Mouse (Mus musculus): ENCODE measurements around the gene Rb1. TPM values are rescaled to one million over a fixed set of nuclear protein-coding genes. Genes with fewer than 3 reads are reported as not detected.
A peak's percentile ranks its signal among the peaks of the same experiment; 100 is the strongest.

The Rb1 gene
- polyA plus RNA-seq, 1 experiment from 2014 or later, result 25.4 TPM

GRCm38 (mm10) chr14:73181144-73181543, 144.5 kb downstream of the Rb1 start:
- H3K27ac ChIP-seq (replicated peaks), result no peak overlapping the region
- H3K4me1 ChIP-seq, result no peaks in the 10 kb centered on the region
- H3K9me3 ChIP-seq (replicated peaks), result no peaks in the 10 kb centered on the region
- peaks cover 56% of the 10 kb centered on the region for H3K36me3 ChIP-seq
- H3K4me3 ChIP-seq (replicated peaks), result no peak overlapping the region
- 43% methylated on average over 2 of the region's 2 CpGs for WGBS
- no peak overlapping the region for H3K4me2 ChIP-seq
- ATAC-seq (ENCODE audit: low FRiP score), result peak; percentile 55; the same call in 1 of the 2 replicates
- no peak overlapping the region for H3K9ac ChIP-seq (replicated peaks)
- no peaks in the 10 kb centered on the region for H3K27me3 ChIP-seq (replicated peaks)

- Histone ChIP-seq H3K4me2 (no peak overlapping the region), H3K4me1 (no peaks in the 10 kb centered on the region), H3K27ac (replicated peaks) (no peak overlapping the region), H3K27me3 (replicated peaks) (no peaks in the 10 kb centered on the region), H3K36me3 (peaks cover 56% of the 10 kb centered on the region), H3K9ac (replicated peaks) (no peak overlapping the region), H3K4me3 (replicated peaks) (no peak overlapping the region), H3K9me3 (replicated peaks) (no peaks in the 10 kb centered on the region)
- 92% methylated on average over 3 of the region's 3 CpGs for WGBS
- ATAC-seq (ENCODE audit: low FRiP score), result no peak
These were observed 145.0 kb downstream of the Rb1 start for GRCm38 (mm10) chr14:73180671-73181070.

- Histone ChIP-seq H3K4me2 (no peak overlapping the region), H3K27me3 (replicated peaks) (no peaks in the 10 kb centered on the region), H3K4me1 (no peaks in the 10 kb centered on the region), H3K9ac (replicated peaks) (no peak overlapping the region), H3K4me3 (replicated peaks) (no peak overlapping the region), H3K27ac (replicated peaks) (peak overlapping the region; percentile 23), H3K9me3 (replicated peaks) (no peaks in the 10 kb centered on the region), H3K36me3 (peaks cover 50% of the 10 kb centered on the region)
- WGBS, result 85% methylated on average over 4 of the region's 4 CpGs
- no peak for ATAC-seq (ENCODE audit: low FRiP score)
These were observed 146.4 kb downstream of the Rb1 start for GRCm38 (mm10) chr14:73179221-73179681.

- no peak overlapping the region for H3K4me3 ChIP-seq (replicated peaks)
- no peak for ATAC-seq (ENCODE audit: low FRiP score)
- H3K27ac ChIP-seq (replicated peaks), result no peak overlapping the region
- 84% methylated on average over 11 of the region's 11 CpGs for WGBS
- no peaks in the 10 kb centered on the region for H3K9me3 ChIP-seq (replicated peaks)
- H3K36me3 ChIP-seq, result peaks cover 49% of the 10 kb centered on the region
- no peaks in the 10 kb centered on the region for H3K4me1 ChIP-seq
- H3K4me2 ChIP-seq, result no peak overlapping the region
- H3K27me3 ChIP-seq (replicated peaks), result no peaks in the 10 kb centered on the region
- no peak overlapping the region for H3K9ac ChIP-seq (replicated peaks)
These were observed 147.7 kb downstream of the Rb1 start for GRCm38 (mm10) chr14:73177961-73178360.

GRCm38 (mm10) chr14:73176266-73176665, 149.4 kb downstream of the Rb1 start:
- Histone ChIP-seq H3K36me3 (peaks cover 41% of the 10 kb centered on the region), H3K4me1 (no peaks in the 10 kb centered on the region), H3K27me3 (replicated peaks) (no peaks in the 10 kb centered on the region), H3K9ac (replicated peaks) (no peak overlapping the region), H3K9me3 (replicated peaks) (no peaks in the 10 kb centered on the region), H3K4me2 (no peak overlapping the region), H3K4me3 (replicated peaks) (no peak overlapping the region), H3K27ac (replicated peaks) (no peak overlapping the region)
- ATAC-seq (ENCODE audit: low FRiP score), result no peak
- WGBS, result 83% methylated on average over 5 of the region's 5 CpGs

GRCm38 (mm10) chr14:73175814-73176213, 149.8 kb downstream of the Rb1 start:
- Histone ChIP-seq H3K4me3 (replicated peaks) (no peak overlapping the region), H3K27ac (replicated peaks) (no peak overlapping the region), H3K9ac (replicated peaks) (no peak overlapping the region), H3K4me1 (no peaks in the 10 kb centered on the region), H3K27me3 (replicated peaks) (no peaks in the 10 kb centered on the region), H3K4me2 (no peak overlapping the region), H3K36me3 (peaks cover 41% of the 10 kb centered on the region), H3K9me3 (replicated peaks) (no peaks in the 10 kb centered on the region)
- WGBS, result 93% methylated on average over 6 of the region's 6 CpGs
- ATAC-seq (ENCODE audit: low FRiP score), result no peak

GRCm38 (mm10) chr14:73175031-73175430, 150.6 kb downstream of the Rb1 start:
- peaks cover 41% of the 10 kb centered on the region for H3K36me3 ChIP-seq
- no peaks in the 10 kb centered on the region for H3K27me3 ChIP-seq (replicated peaks)
- no peak overlapping the region for H3K4me2 ChIP-seq
- no peaks in the 10 kb centered on the region for H3K4me1 ChIP-seq
- 100% methylated on average over 1 of the region's 1 CpGs for WGBS
- no peak overlapping the region for H3K4me3 ChIP-seq (replicated peaks)
- 0 out of 2 replicates have a peak overlapping the region, but pooled peaks have one; percentile 15 for H3K27ac ChIP-seq (replicated peaks)
- ATAC-seq (ENCODE audit: low FRiP score), result no peak
- no peaks in the 10 kb centered on the region for H3K9me3 ChIP-seq (replicated peaks)
- no peak overlapping the region for H3K9ac ChIP-seq (replicated peaks)

- H3K9me3 ChIP-seq (replicated peaks), result no peaks in the 10 kb centered on the region
- H3K4me2 ChIP-seq, result no peak overlapping the region
- 0 out of 2 replicates have a peak overlapping the region, but pooled peaks have one; percentile 15 for H3K27ac ChIP-seq (replicated peaks)
- no peak overlapping the region for H3K9ac ChIP-seq (replicated peaks)
- 83% methylated on average over 7 of the region's 7 CpGs for WGBS
- H3K4me3 ChIP-seq (replicated peaks), result no peak overlapping the region
- H3K27me3 ChIP-seq (replicated peaks), result no peaks in the 10 kb centered on the region
- no peaks in the 10 kb centered on the region for H3K4me1 ChIP-seq
- H3K36me3 ChIP-seq, result peaks cover 39% of the 10 kb centered on the region
- no peak for ATAC-seq (ENCODE audit: low FRiP score)
These were observed 151.3 kb downstream of the Rb1 start for GRCm38 (mm10) chr14:73174091-73174995.

GRCm38 (mm10) chr14:73173662-73174061, 152.0 kb downstream of the Rb1 start:
- no peak for ATAC-seq (ENCODE audit: low FRiP score)
- Histone ChIP-seq H3K36me3 (peaks cover 34% of the 10 kb centered on the region), H3K27ac (replicated peaks) (no peak overlapping the region), H3K9ac (replicated peaks) (no peak overlapping the region), H3K9me3 (replicated peaks) (no peaks in the 10 kb centered on the region), H3K4me3 (replicated peaks) (no peak overlapping the region), H3K27me3 (replicated peaks) (no peaks in the 10 kb centered on the region), H3K4me2 (no peak overlapping the region), H3K4me1 (no peaks in the 10 kb centered on the region)
- 88% methylated on average over 11 of the region's 11 CpGs for WGBS

GRCm38 (mm10) chr14:73172196-73173011, 153.2 kb downstream of the Rb1 start:
- 79% methylated on average over 12 of the region's 12 CpGs for WGBS
- ATAC-seq (ENCODE audit: low FRiP score), result no peak
- Histone ChIP-seq H3K9me3 (replicated peaks) (no peaks in the 10 kb centered on the region), H3K4me2 (no peak overlapping the region), H3K27ac (replicated peaks) (0 out of 2 replicates have a peak overlapping the region, but pooled peaks have one; percentile 15), H3K36me3 (peaks cover 31% of the 10 kb centered on the region), H3K4me3 (replicated peaks) (no peak overlapping the region), H3K27me3 (replicated peaks) (no peaks in the 10 kb centered on the region), H3K9ac (replicated peaks) (no peak overlapping the region), H3K4me1 (no peaks in the 10 kb centered on the region)

GRCm38 (mm10) chr14:73169926-73170844, 155.4 kb downstream of the Rb1 start:
- Histone ChIP-seq H3K4me1 (no peaks in the 10 kb centered on the region), H3K27ac (replicated peaks) (no peak overlapping the region), H3K36me3 (peaks cover 22% of the 10 kb centered on the region), H3K27me3 (replicated peaks) (no peaks in the 10 kb centered on the region), H3K4me3 (replicated peaks) (no peak overlapping the region), H3K4me2 (no peak overlapping the region), H3K9ac (replicated peaks) (no peak overlapping the region), H3K9me3 (replicated peaks) (no peaks in the 10 kb centered on the region)
- 89% methylated on average over 13 of the region's 13 CpGs for WGBS
- ATAC-seq (ENCODE audit: low FRiP score), result no peak

All from neural tube, embryonic 15.5 days (tissue).